Mouse (Mus musculus): ENCODE results near the gene Tmem108.

The Tmem108 gene

DNA sequence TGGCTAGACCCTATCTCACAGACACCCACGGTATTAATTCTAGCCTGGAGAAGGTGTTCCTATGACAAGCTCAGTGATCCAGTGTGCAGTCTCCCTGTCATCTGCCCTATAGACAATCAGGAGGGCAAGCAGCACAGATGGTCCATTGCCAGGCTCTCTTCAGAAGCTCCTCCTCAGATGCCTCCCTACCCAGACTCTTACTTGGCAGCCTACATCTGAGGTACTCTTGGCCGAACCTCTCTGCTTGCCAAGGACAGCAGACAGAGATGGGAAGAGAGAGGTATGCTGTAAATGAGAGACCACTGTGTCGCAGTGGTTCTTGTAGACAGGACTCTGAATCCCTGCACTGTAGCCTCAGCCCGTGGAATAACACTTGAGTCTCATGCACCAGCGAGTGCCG is 181.0 kb downstream of the Tmem108 start:
- no peak for DNase-seq

DNA sequence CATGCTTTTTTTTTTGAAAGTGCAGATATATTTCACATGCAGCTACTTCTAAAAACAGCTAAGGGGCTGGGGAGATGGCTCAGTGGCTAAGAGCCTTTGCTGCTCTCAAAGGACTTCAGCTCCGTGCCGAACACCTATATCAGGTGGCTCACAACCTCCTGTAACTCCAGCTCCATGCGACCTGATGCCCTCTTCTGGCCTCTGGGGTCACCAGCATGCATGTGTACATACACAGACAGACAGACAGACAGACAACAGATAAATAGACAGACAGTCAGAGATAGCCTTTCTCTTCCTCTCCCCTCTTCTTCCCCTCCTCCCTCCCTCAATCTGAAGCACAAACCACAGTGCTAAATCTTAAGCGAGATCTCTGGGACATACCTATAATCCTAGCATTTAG is 181.5 kb downstream of the Tmem108 start:
- DNase-seq: no peak

DNA sequence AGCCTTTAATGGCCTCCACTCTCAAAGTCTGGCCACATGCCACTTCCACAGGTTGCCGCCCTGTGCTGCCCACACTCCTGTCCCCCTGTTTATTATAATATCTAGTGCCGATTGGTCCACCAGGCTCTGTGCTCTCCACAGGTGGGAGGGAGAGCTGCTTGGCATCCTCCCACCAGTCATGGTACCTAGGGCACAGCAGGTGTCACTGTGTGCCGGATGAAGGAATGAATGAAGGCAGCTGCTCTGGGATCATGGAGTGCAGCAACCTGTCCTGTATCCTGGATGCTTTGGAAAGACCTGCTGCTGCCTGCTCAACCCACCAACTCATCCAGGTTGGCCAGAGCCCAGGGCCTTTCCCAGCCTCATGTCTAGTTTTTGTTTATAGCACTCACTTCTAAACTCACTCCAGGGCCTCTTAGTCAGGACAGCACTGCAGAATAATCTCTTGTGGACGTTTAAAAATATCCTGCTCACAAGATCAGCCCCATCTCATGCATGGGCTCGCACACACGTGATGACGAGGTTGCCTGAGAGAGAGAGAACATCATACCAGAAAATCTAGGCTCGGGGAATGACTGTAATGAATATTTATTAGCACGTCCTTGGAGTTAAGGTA is 182.1 kb downstream of the Tmem108 start:
- no peak for DNase-seq

DNA sequence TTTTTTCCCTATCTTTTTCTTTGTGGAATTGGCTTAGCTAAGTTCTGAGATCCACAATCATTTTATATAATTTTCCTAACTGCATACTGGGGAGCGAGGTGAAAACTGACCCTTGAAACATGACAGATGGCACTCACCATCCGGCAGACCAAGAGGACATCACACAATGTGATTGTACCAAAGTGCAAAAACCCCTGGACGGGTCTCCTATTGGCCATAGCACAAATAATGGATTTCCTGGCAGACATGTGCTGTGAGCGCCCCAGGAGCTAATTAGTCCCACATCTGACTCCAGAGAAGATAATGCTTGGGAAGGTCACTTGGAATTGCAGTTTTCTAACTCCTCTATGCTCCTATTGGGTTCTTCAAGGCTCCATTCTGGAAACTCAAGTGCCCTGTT is 183.9 kb downstream of the Tmem108 start:
- DNase-seq: no peak

DNA sequence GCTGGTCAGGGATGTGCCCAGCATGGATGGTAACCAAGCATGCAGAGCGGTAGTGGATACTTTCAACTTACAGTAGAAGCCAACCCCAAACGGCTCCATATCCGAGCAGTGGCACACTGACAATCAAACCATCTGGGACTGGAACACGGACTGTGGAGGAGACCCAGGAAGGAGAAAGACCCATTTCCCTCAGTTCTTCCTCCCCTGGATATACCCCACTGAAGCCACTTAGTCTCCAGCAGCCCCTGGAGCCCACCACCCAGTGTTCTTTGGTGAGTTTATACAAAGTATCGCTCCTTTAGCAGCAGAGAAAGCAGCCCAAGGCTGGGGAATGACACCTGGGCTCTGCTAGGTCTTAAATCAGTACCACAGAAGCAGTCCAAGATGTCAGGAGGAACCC is 184.5 kb downstream of the Tmem108 start:
- DNase-seq: no peak

DNA sequence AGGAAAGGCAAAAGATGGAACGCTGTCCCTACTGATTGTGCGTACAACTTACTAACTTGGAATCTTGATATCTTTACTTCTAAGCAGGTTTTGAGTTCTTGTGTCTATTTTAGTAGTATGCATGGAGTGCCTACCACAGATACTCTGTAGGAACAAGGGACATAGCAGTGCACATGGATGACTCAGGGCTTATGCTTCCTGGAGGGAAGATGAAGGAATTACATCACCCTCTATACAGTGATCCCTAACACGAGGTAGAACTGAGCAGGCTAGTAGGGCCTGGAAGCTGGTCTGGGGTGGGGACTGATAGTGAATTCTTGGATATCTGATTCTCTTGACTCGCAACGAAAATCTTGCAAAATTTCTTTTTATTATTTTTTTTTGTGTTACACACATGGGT is 185.7 kb downstream of the Tmem108 start:
- no peak for DNase-seq

DNA sequence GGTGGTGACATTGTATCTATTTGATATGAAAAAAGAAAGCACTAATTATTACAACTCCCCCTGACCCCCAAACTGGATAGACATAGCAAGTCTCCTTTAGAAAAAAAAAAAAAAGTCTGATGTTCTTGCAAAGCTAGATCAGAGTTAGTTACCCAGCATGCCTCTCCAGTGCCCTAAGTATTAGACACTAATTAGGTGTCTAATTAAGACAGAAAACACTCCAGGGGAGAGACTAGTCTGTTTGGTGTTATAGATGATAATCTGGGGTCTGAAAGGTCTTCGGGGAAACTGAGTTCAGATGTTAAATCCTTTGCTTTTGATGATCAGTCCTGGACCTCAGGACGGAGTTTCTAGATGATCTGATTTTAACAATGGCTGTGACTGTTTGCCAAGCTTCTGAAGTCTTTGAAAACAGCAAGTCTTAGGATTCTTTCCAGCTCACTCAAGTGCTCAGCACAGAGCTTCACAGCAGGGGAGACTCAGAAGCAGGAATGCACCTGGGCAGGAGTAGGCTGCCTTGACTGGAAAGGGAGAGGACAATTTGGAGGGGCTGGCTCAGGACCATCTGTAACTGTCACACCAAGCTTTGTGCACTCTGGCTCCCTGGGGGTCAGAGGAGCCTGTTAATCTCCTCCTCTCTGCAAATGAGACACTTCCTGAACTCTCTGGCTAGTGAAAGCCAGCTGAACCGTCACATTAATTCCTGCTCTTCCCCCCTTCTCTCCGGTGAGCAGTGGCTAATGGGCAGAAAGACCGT is 187.5 kb downstream of the Tmem108 start:
- no peak for DNase-seq

DNA sequence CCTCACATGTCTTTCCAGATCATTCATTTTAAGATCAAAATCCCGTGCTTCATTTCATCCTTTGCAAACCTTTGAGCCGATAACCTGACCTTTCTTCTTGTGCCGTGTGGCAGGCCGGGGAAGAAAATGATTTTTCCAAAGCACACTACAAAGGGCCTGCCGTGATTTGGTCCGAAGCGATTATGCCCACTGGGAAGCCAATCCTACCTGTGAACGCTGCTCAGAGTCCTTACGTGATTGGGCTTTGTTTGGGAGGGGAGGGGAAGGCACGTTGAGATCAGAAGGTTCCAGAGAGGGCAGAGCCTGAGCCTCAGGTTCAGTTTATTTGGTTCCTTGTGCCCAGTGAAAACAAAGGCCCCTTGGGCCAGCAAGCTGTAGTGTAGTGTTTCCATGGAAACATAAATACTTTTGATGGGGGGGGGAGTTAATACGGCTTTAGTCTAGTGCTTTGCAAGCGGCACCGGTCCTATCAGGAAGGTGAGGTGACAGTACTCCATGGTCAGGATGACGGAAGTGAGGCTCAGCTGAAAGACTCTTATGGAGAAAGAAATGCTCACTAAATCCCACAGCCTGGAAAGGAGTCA is 191.4 kb downstream of the Tmem108 start:
- DNase-seq: no peak

DNA sequence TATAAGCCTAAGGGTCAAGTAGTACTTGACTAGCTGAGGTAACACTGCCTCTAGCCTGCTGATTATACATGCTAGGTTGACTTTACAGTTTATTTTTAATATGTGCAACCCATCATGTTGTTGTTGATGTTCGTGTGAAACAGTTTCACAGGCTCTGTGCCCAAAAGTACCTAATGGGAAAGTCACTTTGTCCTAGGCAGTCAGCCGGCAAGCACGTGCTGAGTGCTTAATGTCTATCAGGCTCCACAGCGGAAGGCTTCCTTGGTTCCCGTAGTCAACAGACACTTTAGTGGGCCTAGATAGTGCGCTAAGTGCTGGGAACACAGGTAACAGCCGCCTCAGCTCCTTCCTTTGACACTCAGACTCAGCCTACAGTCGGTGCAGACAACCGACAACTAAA is 192.7 kb downstream of the Tmem108 start:
- no peak for DNase-seq

DNA sequence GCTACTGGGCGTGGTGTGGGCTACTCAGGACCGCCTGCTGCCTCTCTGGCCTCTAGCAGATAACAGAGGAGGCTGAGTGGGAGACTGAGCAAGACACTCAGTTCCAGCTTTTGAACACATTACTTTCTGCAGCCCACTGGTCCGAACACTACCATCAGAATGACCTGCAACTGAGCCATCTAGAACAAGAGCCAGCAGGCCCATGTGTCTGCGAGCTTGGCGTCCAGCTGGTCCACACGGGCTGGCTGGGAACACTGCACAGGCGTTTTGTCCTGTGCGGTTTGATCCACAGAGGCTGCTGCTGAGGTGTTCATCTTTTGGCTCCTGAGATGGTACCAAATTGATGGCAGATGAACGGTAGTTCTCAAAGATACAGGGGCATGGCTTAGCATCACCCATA is 196.5 kb downstream of the Tmem108 start:
- no peak for DNase-seq

DNA sequence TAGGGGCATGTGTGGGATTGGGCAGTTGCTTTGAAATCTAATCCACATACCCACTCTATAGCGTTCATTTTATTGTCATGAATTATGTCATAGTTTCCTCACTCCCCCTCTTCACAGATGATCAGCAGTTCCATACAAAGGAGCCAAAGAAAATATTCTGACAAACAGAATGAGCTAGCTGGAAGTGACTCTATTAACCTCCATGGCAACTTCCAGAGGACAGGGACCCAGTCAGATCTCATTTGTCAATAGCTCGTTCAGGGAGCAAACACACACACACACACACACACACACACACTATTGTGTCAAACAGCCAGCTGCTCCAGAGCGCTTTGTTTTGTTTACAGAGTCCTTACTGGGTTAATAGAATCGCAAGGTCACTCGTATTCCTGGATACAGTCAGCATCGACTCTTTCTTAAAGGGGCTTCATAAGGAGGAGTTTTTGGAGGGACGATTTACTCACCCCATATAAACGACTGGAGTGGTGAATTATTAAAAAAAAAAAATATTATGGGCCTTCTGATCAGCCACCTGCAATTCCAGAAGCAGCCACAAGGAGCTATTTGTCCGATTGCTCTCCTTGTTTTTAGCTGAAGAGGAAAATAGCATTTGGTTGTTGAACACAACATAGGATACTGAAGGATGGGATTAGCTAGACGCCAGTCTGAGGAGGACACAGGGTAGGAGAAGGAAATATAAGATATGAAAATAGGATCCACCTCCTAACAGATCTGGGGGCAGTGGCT is 197.6 kb downstream of the Tmem108 start:
- DNase-seq: peak; percentile 74

DNA sequence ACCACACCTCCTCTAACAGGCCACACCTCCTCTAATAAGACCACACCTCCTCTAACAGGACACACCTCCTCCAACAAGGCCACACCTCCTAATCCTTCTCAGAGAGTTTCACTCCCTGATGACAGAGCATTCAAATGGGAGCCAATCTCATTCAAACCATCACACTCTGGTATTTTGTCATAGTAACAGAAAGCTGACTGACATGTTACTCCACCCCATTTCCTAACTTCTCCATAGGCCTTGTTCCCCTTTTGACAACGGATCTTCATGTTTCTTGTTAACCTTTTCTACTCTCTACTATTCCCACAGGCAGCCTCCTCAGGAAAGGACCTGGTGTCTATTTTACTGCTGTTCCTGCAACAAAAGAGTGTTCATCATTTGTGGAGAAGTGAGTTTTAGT is 199.6 kb downstream of the Tmem108 start:
- no peak for DNase-seq

DNA sequence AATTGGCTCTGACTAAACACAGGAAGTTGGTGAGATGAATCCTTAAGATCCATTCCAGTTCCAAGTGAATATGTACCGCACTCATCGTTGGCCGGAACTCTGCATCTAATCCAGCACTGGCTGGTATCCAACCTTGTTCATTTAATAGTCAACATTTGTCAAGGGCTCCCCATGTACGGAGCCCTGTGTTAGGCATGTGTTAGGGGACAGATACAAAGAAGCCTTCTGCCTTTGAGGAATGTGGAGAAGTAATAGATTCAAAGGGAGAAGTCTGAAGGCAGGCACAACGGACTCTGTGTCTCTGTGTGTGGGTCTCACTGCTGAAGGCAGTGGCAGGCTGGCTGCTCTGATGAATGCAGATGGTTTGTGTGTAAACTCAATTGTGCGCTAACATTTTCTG is 202.9 kb downstream of the Tmem108 start:
- DNase-seq: no peak

DNA sequence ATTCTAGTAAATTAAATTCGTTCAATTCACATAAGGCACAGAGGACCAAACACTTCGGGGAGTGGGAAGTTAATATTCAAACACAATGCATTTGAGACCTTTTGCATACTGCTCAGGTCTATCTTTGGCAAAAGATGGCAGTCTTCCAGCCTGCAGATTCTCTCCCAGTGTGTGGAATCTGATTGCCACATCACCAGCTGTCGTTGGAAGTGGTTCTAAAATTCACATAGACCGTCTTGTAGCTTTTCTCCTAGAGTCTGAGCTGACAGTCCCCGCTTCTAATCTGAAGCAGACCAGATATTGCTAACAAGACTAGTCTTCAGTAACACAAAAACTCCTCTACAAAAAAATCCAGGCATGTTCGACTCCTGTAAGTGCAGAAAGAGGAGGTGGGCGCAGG is 203.4 kb downstream of the Tmem108 start:
- DNase-seq: peak; percentile 59

DNA sequence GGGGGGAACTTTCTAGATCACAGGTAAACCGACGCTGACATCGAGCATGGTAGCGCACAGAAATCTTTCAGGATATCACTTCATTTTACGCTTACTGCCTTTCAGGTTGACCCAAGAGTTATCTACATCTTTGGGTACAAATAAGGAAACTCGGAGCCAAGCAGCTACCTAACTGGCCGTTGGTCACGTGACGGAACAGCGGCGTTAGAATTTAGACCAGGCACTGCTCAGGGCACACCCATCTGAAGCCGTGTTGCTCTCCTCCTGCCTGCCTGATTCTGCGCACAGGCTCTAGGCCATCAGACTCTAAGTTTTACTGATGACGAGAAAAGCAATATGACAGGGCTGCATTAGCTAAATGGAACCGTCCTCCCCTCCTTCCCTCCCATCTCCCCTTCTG is 204.6 kb downstream of the Tmem108 start:
- DNase-seq: no peak

DNA sequence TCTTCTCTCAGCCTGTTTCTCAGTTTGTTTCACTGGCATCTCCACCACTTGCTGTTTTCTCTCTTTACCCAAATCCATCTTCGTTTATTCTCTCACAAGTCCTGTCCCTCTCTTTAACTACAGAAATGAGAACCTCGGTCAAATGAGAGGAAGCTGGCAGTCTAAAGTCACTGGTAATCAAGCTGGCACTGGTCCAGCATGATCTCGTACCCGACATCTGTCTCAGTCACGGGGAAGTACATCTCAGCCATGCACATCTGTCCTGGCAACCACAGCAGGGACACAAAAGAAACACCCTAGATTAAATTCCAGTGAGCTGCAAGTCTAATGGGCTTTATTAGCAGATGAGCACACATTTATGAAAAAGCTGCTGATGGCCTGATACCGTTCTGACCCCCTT is 206.3 kb downstream of the Tmem108 start:
- DNase-seq: no peak

DNA sequence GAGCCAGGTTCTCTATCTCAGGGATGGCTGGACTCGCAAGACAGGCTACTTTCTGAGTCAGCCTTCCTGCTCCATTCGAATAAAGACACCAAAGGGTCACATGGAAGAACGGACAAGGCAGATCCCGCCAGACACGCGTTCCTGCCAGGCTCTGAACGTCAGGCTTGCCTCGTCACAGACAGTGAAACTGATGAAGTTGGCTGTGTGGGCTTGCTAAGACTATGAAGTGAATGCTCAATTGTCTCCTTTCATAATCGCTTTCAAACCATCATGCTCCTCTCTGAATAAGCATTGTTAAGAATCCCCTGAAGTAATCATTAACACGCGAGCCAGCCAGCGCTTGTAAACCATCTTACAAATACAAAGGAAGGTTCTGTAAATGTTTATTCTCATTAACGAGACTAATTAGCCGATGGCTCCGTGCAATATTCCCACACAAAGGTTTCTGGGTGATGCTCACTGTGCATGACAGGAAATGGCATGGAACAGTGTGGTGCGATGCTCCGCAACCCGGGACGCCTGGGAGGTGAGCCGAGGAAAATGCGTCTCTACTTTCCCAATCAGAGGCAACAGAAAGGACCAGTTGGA is 210.9 kb downstream of the Tmem108 start:
- no peak for DNase-seq

DNA sequence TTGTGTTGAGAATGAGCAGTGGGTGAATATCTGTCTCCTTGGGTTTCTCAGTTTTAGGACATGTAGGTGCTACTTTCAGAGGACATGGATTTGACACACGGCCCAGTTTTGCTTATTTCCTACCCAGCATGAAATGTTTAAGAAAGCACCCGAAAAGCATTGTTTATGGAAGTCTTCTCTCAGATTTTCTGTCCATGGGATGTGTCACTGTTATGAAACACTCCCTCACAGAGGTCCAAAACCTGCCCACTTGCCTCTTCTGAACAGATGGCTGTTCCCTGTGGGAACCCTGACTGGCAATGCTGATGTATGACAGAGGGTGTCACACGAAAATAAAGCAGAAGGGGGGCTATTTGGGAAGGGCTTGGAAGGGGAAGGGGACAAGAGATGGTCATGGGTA is 212.5 kb downstream of the Tmem108 start:
- no peak for DNase-seq

DNA sequence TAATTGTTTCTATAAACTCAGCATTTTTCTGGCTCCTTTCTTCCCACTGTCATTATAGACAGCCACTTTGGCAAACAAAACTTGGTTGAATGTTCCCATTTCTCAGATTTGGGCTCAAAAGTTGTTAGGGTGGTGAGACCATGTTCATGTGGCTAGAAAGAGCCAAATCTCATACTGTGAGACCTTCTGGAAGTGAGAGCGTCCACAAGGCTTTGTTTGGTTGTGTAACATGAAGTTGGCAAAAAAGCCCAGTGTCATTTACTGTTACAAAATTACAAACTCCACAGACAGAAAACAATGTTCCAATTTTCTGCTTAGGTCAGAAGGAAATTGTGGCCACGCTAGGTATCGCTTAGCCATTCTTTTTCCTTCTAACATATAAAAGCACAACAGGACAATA is 213.0 kb downstream of the Tmem108 start:
- DNase-seq: no peak

DNA sequence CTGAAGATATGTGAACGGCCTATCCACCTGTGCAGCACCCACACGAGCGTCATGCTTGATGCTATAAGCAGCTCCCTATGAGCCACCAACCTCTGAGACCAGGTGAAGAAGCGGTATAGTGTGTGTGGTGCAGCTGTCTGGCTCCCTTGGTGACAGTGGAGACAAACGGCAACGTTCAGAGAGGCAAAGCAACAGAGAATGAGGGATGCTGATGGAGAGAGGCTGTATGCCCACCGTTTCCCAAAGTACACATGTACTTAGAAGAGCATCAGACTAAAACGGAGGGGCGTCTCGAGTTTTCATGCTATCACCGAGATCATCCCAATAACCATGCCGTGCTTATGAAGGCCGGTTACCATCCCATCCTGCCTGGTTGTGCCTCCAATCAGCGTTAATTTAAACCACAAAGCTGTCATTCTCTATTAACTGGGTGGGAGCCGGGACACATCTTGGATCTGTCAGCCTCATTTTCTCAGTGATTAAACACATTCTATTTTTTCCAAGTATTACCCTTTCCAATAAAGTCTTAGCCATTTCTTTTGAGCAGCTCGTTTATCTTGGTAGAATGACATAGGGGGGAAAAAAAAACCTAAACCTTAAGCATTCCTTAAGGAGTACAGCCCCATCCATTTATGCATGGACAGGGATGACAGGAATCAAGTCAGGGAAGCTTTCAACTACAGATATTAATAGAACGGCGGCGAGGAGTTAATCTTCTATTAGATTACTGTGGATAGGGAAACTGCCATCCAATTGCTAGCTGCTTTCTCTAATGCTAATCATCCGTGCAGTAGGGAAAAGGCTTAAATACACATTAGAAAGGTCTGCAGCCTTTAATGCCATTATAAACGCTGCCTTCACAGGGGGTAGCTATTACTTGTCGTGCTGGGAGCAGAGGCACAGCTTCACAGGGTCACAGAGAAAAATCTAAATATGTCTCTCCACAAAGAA is 214.7 kb downstream of the Tmem108 start:
- no peak for DNase-seq

DNA sequence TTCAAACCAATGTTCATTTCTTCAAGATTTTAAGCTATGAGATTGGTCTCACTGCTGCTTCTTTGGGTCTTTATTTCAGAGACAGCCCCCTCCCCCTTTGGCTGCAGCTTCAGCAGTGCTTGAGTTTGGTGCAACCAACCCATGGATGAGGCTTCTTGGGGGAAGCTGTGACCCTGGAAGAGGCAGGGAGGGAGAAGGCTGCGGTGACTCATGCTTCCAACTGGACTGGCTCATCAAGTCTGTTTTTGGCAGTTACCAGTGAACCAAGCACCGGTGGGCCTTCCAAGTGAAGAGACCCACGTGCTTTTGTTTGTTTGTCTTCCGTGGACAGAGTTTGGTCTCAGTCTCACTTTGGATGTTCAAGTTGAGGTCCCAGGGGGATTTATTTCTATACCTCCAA is 215.9 kb downstream of the Tmem108 start:
- no peak for DNase-seq

DNA sequence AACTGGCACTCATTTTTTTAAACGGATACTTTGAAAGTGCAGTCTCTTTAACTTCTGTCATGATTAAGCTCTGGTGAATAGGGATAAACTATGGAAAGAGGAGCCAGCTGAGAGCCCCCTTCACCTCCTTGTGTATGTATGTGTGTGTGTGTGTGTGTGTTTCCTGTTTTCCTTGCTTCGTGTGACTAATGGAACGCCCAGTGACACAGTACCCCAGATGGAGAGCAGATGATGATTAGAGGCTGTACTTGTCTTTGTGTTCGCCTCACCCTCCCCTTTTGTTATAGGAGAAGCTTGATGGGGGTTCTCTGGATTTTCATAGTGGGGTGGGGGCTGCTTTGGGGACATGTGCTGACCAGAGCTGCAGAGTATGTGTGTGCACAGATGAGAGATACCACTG is 216.4 kb downstream of the Tmem108 start:
- no peak for DNase-seq
